Mouse (Mus musculus): Measurements from ENCODE around the gene Klrc1. TPM values are rescaled to one million over a fixed set of nuclear protein-coding genes. Genes with fewer than 3 reads are reported as not detected.
"Not testable (repeated sequence)": the region's sequence is repeated elsewhere in the genome, so short reads cannot be mapped to it uniquely, and the experiment has no call there.

Gene Klrc1
- total RNA-seq (2021), result not detected in 2 replicates
- long read RNA-seq, experiment 1, result 0 reads
- long read RNA-seq, experiment 2, result 0 reads

DNA sequence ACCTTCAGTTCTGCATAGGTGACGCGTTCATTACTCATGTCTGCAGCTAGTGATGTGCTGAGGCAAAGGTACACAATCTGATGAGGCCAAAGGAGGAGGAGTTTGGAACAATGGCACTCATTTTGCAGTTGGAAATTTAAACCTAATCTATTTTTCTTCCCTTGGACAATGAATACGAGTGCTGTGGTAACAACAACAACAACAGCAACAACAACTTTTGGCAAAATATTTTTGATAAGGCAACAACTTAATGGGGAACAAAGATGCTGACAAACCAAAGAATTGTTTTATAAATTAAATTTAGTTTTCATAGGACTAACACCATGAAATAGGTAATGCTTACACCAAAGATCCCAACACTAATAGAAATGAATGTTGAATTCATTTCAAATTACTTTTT is at the start of gene Klrc1:
TSS of gene Klrc1 (minus strand) at position 101 of the 400 bp plus-strand sequence.
- DNase-seq, result no peak

DNA sequence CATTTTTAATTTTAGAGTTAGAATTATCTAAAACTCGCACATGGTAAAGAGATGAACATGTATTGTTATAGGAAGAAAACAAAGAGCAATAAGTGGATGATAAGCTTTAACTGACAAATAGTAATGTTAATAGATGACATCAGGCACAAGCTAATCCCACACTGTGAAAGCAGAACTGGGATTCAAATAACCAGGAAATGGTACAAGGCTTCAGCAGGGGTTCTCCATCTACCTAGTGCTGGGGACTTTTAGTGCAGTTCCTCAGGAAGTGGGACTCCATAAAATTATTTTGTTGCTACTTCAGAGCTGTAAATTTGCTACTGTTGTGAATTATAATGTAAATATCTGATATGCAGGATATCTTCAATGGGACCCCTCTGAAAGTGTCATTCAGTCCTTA is 48.5 kb upstream of the Klrc1 start:
- no peak for DNase-seq

DNA sequence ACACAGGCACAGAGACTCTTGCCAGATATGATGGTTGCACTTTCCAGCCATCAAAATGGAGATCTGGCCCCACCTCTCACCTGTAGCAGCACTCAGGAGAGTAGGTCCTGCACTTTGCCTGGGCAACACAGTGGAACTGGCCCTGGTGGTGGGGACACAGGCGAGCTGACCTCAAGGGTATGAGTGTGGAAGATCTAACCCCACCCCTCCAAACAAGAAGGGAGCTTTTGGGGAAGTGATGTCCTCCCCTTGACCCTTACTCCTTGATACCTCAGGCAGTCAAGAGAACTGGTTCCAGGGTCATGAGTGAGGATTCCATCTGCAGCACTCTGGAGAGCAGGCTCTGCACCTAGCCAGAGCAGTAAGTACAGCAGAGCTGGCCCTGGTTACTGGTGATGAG is 42.6 kb upstream of the Klrc1 start:
- DNase-seq, result no peak

- DNase-seq, result no peak
Observed at GRCm38 (mm10) chr6:129720487-129720886, 41.7 kb upstream of the Klrc1 start.

DNA sequence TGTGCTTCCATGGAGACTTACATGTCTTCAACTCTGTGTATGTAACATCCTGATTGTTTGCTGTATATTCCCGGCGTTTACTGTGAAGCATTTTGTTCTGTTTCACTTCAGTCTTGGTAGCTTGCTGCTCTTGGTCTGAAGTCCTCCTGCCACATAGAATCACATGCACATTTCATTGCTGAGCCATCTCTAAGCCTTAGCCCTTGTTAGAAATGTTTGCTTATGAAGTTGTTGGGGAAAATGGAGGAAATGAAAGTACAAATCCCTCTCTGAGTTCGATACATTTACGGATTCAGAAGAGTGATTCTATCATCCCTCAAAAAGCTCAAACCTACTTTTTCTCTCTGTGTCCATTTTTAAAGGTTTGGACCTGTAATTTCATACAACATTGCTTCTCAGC is 38.3 kb upstream of the Klrc1 start, which contains the start of gene Klri1:
TSS of gene Klri1 (minus strand) at position 101 of the 400 bp plus-strand sequence.
- no peak for DNase-seq

DNA sequence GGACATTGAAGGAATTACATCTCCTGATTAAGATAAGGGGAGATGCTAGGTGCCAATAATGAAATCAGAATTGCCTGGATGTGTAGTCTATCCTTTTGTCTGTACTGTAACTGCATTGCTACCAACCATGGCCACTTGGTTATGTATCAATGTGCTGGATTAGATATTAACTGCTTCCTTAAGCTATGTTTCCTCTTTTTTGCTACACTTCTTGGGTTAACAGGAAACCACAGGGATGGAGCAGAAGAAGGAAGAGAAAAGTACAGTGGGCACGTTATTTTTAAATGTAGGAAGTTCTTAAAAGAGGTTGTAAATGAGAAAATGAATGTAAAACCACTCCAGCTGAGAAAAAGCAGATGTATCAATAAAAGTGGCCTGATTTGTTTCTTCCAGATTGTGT is 34.8 kb upstream of the Klrc1 start:
- DNase-seq, result no peak

- DNase-seq, result peak; percentile 40
Observed at GRCm38 (mm10) chr6:129691436-129691835, 12.7 kb upstream of the Klrc1 start.

DNA sequence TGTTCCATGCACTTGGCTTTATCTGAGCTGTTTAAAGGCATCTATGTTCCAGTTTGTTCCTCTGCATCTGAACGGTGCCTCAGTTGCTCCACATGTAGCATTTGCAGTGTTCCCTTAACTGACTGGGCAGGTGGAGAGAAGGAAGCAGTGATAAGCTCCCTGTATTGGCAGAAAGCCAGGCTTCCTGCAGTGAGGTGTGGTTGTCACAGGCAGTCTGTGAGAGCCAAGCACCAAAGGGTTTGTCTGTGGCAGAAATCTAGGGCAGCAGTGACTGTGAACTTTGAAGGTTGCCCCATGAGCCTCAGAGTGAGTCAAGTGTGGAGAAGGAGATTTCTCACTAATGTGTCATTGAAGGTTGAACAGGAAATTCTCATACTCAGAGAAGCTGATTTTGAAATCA is 1.6 kb upstream of the Klrc1 start:
- peak; percentile 18 for DNase-seq

DNA sequence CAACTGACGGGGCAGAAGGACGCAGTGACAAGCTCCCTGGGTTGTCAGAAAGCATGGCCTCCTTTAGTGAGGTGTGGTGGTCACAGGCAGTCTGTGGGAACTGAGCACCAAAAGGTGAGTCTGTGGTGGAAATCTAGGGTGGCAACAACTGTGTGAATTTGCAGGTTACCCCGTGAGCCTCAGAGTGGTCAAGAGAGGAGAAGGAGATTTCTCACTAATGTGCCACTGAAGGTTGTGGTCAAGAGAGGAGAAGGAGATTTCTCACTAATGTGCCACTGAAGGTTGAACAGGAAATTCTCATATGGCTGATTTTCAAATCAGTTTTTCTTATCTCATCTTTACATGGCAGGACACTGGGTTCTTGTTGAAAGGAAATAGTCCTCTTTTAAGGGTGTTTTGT is 17.5 kb downstream of the Klrc1 start:
- DNase-seq, result not testable (repeated sequence)

DNA sequence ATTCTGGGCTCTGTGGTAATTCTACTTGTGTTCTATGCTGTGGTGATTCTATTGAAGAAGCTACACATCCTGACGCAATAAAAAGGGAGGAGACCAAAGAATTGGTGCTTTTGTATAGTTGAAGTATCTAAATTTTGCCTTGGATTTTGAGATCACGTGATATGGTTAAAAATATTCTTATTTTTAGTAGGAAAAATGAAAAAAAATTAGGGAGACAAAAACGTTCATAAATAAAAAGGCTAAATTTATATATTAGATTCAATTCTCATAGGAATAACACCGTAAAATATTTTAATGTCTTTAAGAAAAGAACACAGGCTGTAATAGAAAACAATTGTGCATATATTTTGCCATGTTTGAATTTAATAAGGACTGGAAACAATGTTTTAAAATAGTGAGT is 18.2 kb downstream of the Klrc1 start, which contains the start of gene Klrc2:
TSS of gene Klrc2 (minus strand) at position 101 of the 400 bp plus-strand sequence.
- DNase-seq, result not testable (repeated sequence)

- not testable (repeated sequence) for DNase-seq
Observed at GRCm38 (mm10) chr6:129644054-129644453, 34.7 kb downstream of the Klrc1 start.

DNA sequence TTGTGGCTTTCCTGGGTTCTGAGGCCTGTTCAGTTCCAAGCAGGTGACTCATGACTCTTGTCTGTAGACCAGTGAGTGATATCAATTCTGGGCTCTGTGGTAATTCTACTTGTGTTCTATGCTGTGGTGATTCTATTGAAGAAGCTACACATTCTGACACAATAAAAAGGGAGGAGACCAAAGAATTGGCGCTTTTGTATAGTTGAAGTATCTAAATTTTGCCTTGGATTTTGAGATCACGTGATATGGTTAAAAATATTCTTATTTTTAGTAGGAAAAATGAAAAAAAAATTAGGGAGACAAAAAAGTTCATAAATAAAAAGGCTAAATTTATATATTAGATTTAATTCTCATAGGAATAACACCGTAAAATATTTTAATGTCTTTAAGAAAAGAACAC is 35.5 kb downstream of the Klrc1 start, which contains the start of gene Klrc3:
TSS of gene Klrc3 (minus strand) at position 101 of the 400 bp plus-strand sequence.
- not testable (repeated sequence) for DNase-seq

DNA sequence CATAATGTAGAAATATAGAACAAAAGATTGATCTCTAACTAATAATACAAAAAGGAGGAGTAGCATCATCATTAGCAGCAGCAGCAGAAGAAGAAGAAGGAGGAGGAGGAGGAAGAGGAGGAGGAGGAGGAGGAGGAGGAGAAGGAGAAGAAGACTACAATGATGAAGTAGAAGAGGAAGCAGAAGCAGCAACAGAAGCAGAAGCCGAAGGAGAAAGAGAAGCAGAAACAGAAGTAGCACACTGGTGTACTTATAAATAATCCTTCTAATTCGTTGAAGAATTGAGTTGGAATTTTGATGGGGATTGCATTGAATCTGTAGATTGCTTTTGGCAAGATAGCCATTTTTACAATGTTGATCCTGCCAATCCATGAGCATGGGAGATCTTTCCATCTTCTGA is 47.7 kb downstream of the Klrc1 start:
- DNase-seq, result not testable (repeated sequence)

GRCm38 (mm10) chr6:129623735-129624134 is 55.0 kb downstream of the Klrc1 start, which contains the start of gene Klrk1:
Klrk1 (minus strand) TSS chr6:129623864.
- no peak for DNase-seq

Small RNA genes lying within 50 kb of the gene (microRNA-seq; reads per million reads assigned to microRNA genes)
- gene Mir680-1, result 0 reads per million in 2 experiments

Other genes starting within 250 kb of the Klrc1 start
- gene Clec1a, start 227.0 kb downstream of the Klrc1 start, total RNA-seq (2021), result 7.9 and 14.0 TPM in 2 replicates
- 1.1 TPM in 1 of 2 replicates, not detected in the other for gene Olr1, start 171.8 kb downstream of the Klrc1 start, total RNA-seq (2021)
- not detected in 2 replicates for gene Tmem52b, start 166.4 kb downstream of the Klrc1 start, total RNA-seq (2021)
- 216 and 263 TPM in 2 replicates for gene Gabarapl1, start 145.8 kb downstream of the Klrc1 start, total RNA-seq (2021)
- gene Klre1, start 101.1 kb downstream of the Klrc1 start, total RNA-seq (2021), result not detected in 2 replicates
- 3.0 TPM in 1 of 2 replicates, not detected in the other for gene Klrd1, start 87.2 kb downstream of the Klrc1 start, total RNA-seq (2021)
- 1.5 TPM in 1 of 2 replicates, not detected in the other for gene Klrk1, start 55.1 kb downstream of the Klrc1 start, total RNA-seq (2021)
- not detected in 2 replicates for gene Klrc3, start 35.6 kb downstream of the Klrc1 start, total RNA-seq (2021)
- gene Klrc2, start 18.3 kb downstream of the Klrc1 start, total RNA-seq (2021), result not detected in 2 replicates
- not detected in 2 replicates for gene Klri1, start 38.2 kb upstream of the Klrc1 start, total RNA-seq (2021)
- gene Klri2, start 61.5 kb upstream of the Klrc1 start, total RNA-seq (2021), result not detected in 2 replicates
- not detected in 2 replicates for gene Gm156, start 105.3 kb upstream of the Klrc1 start, total RNA-seq (2021)
- gene Gm17631, start 183.7 kb upstream of the Klrc1 start, total RNA-seq (2021), result not detected in 2 replicates
- gene Klra17, start 197.7 kb upstream of the Klrc1 start, total RNA-seq (2021), result not detected in 2 replicates
- not detected in 2 replicates for gene Klra5, start 238.7 kb upstream of the Klrc1 start, total RNA-seq (2021)

Measured in adrenal gland, postnatal 14 days (tissue).